Mouse (Mus musculus) thymus, adult 2 months (tissue): Measurements from ENCODE around the gene Sgca.

Experiments
- CTCF ChIP-seq: fragments of 200-500 bp; IDR thresholded peaks from 2 replicates; pipeline ENCODE4 v1.5.1; 2012; ENCODE audit warnings: mild to moderate bottlenecking, control low read depth, low read length, moderate library complexity, borderline replicate concordance; ENCODE audit not compliant: control insufficient read depth, poor library complexity, insufficient read depth; ENCODE audit errors: extremely low read depth
- POLR2A ChIP-seq: fragments of 200-500 bp; IDR thresholded peaks from 2 replicates; pipeline ENCODE4 v1.6.1; 2012; ENCODE audit warnings: mild to moderate bottlenecking, low read length, control low read depth, moderate library complexity; ENCODE audit not compliant: control insufficient read depth, poor library complexity, insufficient read depth; ENCODE audit errors: extremely low read depth

- TF ChIP-seq POLR2A: no peak
- TF ChIP-seq CTCF: no peak
Measured at GRCm38 (mm10) chr11:94915675-94916403, 60.3 kb downstream of the Sgca start.
